In the genomic region with DNA sequence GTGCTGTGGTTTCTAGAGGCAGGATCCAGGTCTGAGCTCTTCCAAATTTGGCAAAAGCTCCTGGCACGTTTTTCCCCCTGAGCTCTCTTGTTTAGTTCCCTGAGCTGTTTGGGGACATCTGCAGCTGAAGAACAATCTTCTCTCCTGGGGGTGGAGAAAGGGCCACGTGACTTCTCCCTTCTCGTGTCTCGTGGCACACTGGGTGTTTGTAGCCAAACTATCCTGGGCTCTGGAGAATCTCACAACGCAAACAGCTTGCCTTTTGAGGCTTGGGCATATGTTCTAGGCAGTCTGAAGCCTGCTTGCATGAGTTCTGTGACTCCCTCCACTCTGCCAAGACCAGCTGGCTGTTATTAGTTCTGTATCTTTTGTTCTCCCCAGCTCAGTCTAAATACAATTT, we compare ENCODE assay signal across 9 mouse cellular contexts.
DNase-seq lines count a peak whose midpoint lies in the region; ATAC-seq lines count a peak whose summit lies in the region.
"Had no signal": no experiment of that assay in that cellular context is flagged by ENCODE, and none has a peak within 500 bp of the region (broad histone marks: within the 10 kb centered on the region; RNA-seq: fewer than 3 reads in every experiment).

No protein-coding gene starts in this region.

- ATAC-seq in erythroid progenitor cell, adult 5-6 weeks (replicated peaks; ENCODE audit: low FRiP score, poor library complexity, severe bottlenecking), result no peak

- no peaks in the 10 kb centered on the region for H3K4me1 ChIP-seq in heart, embryonic 10.5 days

- no peaks in the 10 kb centered on the region for H3K36me3 ChIP-seq in heart, embryonic 10.5 days
- H3K36me3 ChIP-seq: neural tube, embryonic 12.5 days had no signal

- H3K4me3 ChIP-seq in heart, embryonic 10.5 days, result no peak overlapping the region
- H3K4me3 ChIP-seq: neural tube, embryonic 12.5 days had no signal

- H3K9me3 ChIP-seq in heart, embryonic 10.5 days, result no peaks in the 10 kb centered on the region
- H3K9me3 ChIP-seq: neural tube, embryonic 12.5 days had no signal

- H3K27ac ChIP-seq in heart, embryonic 10.5 days, result no peak overlapping the region
- H3K27ac ChIP-seq: neural tube, embryonic 12.5 days had no signal

- intact Hi-C loops in left cerebral cortex, postnatal 10 days (cut with DNase I), result no loop called here

- peak; percentile 38 to 67 for DNase-seq in heart, adult 18-20 months
- DNase-seq in heart, embryonic 10.5 days (ENCODE audit: low spot score), result no peak
- DNase-seq in adrenal gland, postnatal 25 days, result peak; percentile 15
- peak; percentile 48 for DNase-seq in gastrocnemius, postnatal 25 days
- peak; percentile 60 to 62 for DNase-seq in left cerebral cortex, postnatal 10 days (ENCODE audit: extremely low spot score in 1 of 2, low spot score in 2 of 2)
- peak; percentile 71 to 82 for DNase-seq in right cerebral cortex, postnatal 10 days (ENCODE audit: low spot score in 2 of 2)
- no peak for DNase-seq in testis, postnatal 14 days (ENCODE audit: low spot score)

- WGBS in heart, embryonic 10.5 days, result 60% methylated on average over 5 of the region's 5 CpGs

- no peaks in the 10 kb centered on the region for H3K27me3 ChIP-seq in heart, embryonic 10.5 days (ENCODE audit: insufficient read depth, poor library complexity, severe bottlenecking)
- H3K27me3 ChIP-seq: neural tube, embryonic 12.5 days had no signal

Comparison
In these comparisons a context has a peak if more than half of its experiments do, and no peak if none do; other contexts are left out.
1. DNase-seq: peak in heart, adult 18-20 months (2 of 2), adrenal gland, postnatal 25 days (single experiment), gastrocnemius, postnatal 25 days (single experiment), left cerebral cortex, postnatal 10 days (2 of 2) and right cerebral cortex, postnatal 10 days (2 of 2); none in heart, embryonic 10.5 days (single experiment) and testis, postnatal 14 days (single experiment).